ENCODE assay signal across 8 mouse cellular contexts in genomic region chr2:132686756-132687737, GRCm38 (mm10). TPM values are rescaled to one million over a fixed set of nuclear protein-coding genes. Genes with fewer than 3 reads are reported as not detected.
DNase-seq lines count a peak whose midpoint lies in the region; ATAC-seq and TF ChIP-seq lines count a peak whose summit lies in the region.

Shld1 (plus strand) TSS chr2:132686931.

- peak within 1 kb of the TSS; percentile 85 for H3K27ac ChIP-seq in ES-Bruce4 (ENCODE audit: insufficient read depth, low read length)
- peak within 1 kb of the TSS; percentile 68 for H3K27ac ChIP-seq in forebrain, embryonic 13.5 days
- H3K27ac ChIP-seq in liver, postnatal 0 days (ENCODE audit: low read depth) = peak within 1 kb of the TSS; percentile 86
- peak within 1 kb of the TSS; percentile 58 for H3K27ac ChIP-seq in neural tube, embryonic 14.5 days (ENCODE audit: low read depth, low read length)

- no peak for TF ChIP-seq POLR2A in ES-Bruce4 (IDR thresholded peaks at IDR 0.05; ENCODE audit: insufficient read depth, low read length)

- peak within 1 kb of the TSS; percentile 56 for H3K4me2 ChIP-seq in forebrain, embryonic 13.5 days
- peak within 1 kb of the TSS; percentile 72 for H3K4me2 ChIP-seq in liver, postnatal 0 days (ENCODE audit: low read depth, low read length)
- H3K4me2 ChIP-seq in neural tube, embryonic 14.5 days (ENCODE audit: low read depth, low read length) = peak within 1 kb of the TSS; percentile 48

- no peak for TF ChIP-seq CTCF in ES-Bruce4 (IDR thresholded peaks at IDR 0.05; ENCODE audit: low read depth, low read length)
- 0 out of 2 replicates have a peak, but pooled peaks have one; percentile 11 for TF ChIP-seq CTCF in liver, postnatal 0 days (IDR thresholded peaks at IDR 0.05; ENCODE audit: low read depth)

- ATAC-seq in cerebellum, adult (ENCODE audit: insufficient number of reproducible peaks, low FRiP score, low TSS enrichment) = peak; percentile 96
- peak; percentile 94 for ATAC-seq in forebrain, embryonic 13.5 days
- peak; percentile 84 for ATAC-seq in liver, postnatal 0 days
- peak; percentile 94 for ATAC-seq in neural tube, embryonic 14.5 days (ENCODE audit: low read depth)

- peak within 1 kb of the TSS; percentile 80 for H3K9ac ChIP-seq in ES-Bruce4 (ENCODE audit: low read depth, poor library complexity, severe bottlenecking)
- peak within 1 kb of the TSS; percentile 61 for H3K9ac ChIP-seq in forebrain, embryonic 13.5 days
- peak within 1 kb of the TSS; percentile 53 for H3K9ac ChIP-seq in liver, postnatal 0 days (replicated peaks)
- H3K9ac ChIP-seq in neural tube, embryonic 14.5 days (replicated peaks; ENCODE audit: low read depth, low read length) = peak within 1 kb of the TSS; percentile 37

- intact Hi-C loops in heart, postnatal 10 days (cut with DNase I) = loop anchor here (5.0 kb wide), 1 partner anchor 45 kb away; no protein-coding TSS in a partner anchor

- H3K36me3 ChIP-seq in ES-Bruce4 (ENCODE audit: control insufficient read depth, insufficient read depth, low read length, poor library complexity, severe bottlenecking) = no peaks in the 10 kb centered on the region
- no peaks in the 10 kb centered on the region for H3K36me3 ChIP-seq in forebrain, embryonic 13.5 days (ENCODE audit: poor library complexity, severe bottlenecking)
- H3K36me3 ChIP-seq in liver, postnatal 0 days (replicated peaks; ENCODE audit: insufficient read depth, low read length) = no peaks in the 10 kb centered on the region
- H3K36me3 ChIP-seq in neural tube, embryonic 14.5 days (ENCODE audit: control insufficient read depth, insufficient read depth, low read length) = no peaks in the 10 kb centered on the region

- 0 out of 2 replicates have a peak, but pooled peaks have one; percentile 11 for TF ChIP-seq EP300 in ES-Bruce4 (IDR thresholded peaks at IDR 0.05; ENCODE audit: insufficient read depth, low read depth, low read length)
- 0 out of 2 replicates have a peak, but pooled peaks have one; percentile 57 for TF ChIP-seq EP300 in liver, postnatal 0 days (IDR thresholded peaks at IDR 0.05; ENCODE audit: low read depth)

- H3K9me3 ChIP-seq in ES-Bruce4 (replicated peaks; ENCODE audit: control insufficient read depth, insufficient read depth, low read length, poor library complexity, severe bottlenecking) = no peaks in the 10 kb centered on the region
- H3K9me3 ChIP-seq in forebrain, embryonic 13.5 days (replicated peaks) = no peaks in the 10 kb centered on the region
- H3K9me3 ChIP-seq in liver, postnatal 0 days (ENCODE audit: low read length) = no peaks in the 10 kb centered on the region
- no peaks in the 10 kb centered on the region for H3K9me3 ChIP-seq in neural tube, embryonic 14.5 days (ENCODE audit: control insufficient read depth, low read length)

- H3K4me3 ChIP-seq in ES-Bruce4 (ENCODE audit: low read depth, low read length) = peak within 1 kb of the TSS; percentile 78
- peak within 1 kb of the TSS; percentile 51 for H3K4me3 ChIP-seq in forebrain, embryonic 13.5 days
- H3K4me3 ChIP-seq in liver, postnatal 0 days (ENCODE audit: low read depth, low read length) = peak within 1 kb of the TSS; percentile 59
- peak within 1 kb of the TSS; percentile 52 for H3K4me3 ChIP-seq in neural tube, embryonic 14.5 days (ENCODE audit: low read depth, low read length)

- H3K27me3 ChIP-seq in ES-Bruce4 (ENCODE audit: control insufficient read depth, insufficient read depth, low read length, poor library complexity, severe bottlenecking) = no peaks in the 10 kb centered on the region
- no peaks in the 10 kb centered on the region for H3K27me3 ChIP-seq in forebrain, embryonic 13.5 days
- H3K27me3 ChIP-seq in liver, postnatal 0 days (ENCODE audit: insufficient read depth, low read length) = no peaks in the 10 kb centered on the region
- no peaks in the 10 kb centered on the region for H3K27me3 ChIP-seq in neural tube, embryonic 14.5 days (ENCODE audit: control insufficient read depth, insufficient read depth, low read length)

- 9% methylated on average over 33 of the region's 33 CpGs for WGBS in forebrain, embryonic 13.5 days
- WGBS in large intestine, adult 2 months = 3% methylated on average over 33 of the region's 33 CpGs
- WGBS in liver, postnatal 0 days (ENCODE audit: insufficient replicate concordance) = 14% methylated on average over 32 of the region's 33 CpGs
- WGBS in neural tube, embryonic 14.5 days = 10% methylated on average over 33 of the region's 33 CpGs

- DNase-seq in heart, postnatal 10 days = peak; percentile 94 to 95
- DNase-seq in large intestine, adult 2 months (ENCODE audit: low read depth, low spot score) = peak; percentile 88
- peak; percentile 91 for DNase-seq in liver, postnatal 0 days
- peak; percentile 89 for DNase-seq in testis, postnatal 10 days (ENCODE audit: low spot score)

- no peaks in the 10 kb centered on the region for H3K4me1 ChIP-seq in ES-Bruce4 (ENCODE audit: control insufficient read depth, insufficient read depth, low read length)
- H3K4me1 ChIP-seq in forebrain, embryonic 13.5 days = peaks cover 9% of the 10 kb centered on the region; the same call in 1 of the 2 replicates
- H3K4me1 ChIP-seq in liver, postnatal 0 days (ENCODE audit: insufficient read depth) = peaks cover 38% of the 10 kb centered on the region
- H3K4me1 ChIP-seq in neural tube, embryonic 14.5 days (ENCODE audit: control insufficient read depth, insufficient read depth, low read length) = 0 out of 2 replicates have a peak, but pooled peaks cover 3% of the 10 kb centered on the region

RNA-seq across cellular contexts. Expression of gene Shld1, which starts in this region (rescaled TPM):
- 5.7 and 10.7 TPM in 2 replicates for polyA plus RNA-seq in ES-Bruce4 (2011; ENCODE audit: insufficient read depth, insufficient read length, low read depth, missing spikeins)
- polyA plus RNA-seq in forebrain, embryonic 13.5 days (2015; fragmentation: Nextera tagmentation; extraction: Ambion mirVana) = 21.7 and 23.6 TPM in 2 replicates
- 10 to 100 TPM in 1 of 2 experiments, 1 to 10 TPM in 1; 8.7 to 18.3 TPM for total RNA-seq in heart, postnatal 10 days (2021)
- 12.6 and 13.2 TPM in 2 replicates for polyA plus RNA-seq in large intestine, adult 2 months (2012; rRNA removed)
- 9.5 and 11.1 TPM in 2 replicates for polyA plus RNA-seq in liver, postnatal 0 days (2015; fragmentation: Nextera tagmentation; extraction: Ambion mirVana)
- 22.1 and 26.3 TPM in 2 replicates for polyA plus RNA-seq in neural tube, embryonic 14.5 days (2014; fragmentation: Nextera tagmentation; extraction: Ambion mirVana)

Comparison
In these comparisons a context has a peak if more than half of its experiments do, and no peak if none do; other contexts are left out.
1. Peak in every context shown above with its lines: DNase-seq, ATAC-seq, H3K4me3 ChIP-seq and H3K27ac ChIP-seq.